In genomic region chr12:40247384-40247783, GRCm38 (mm10) we compare ENCODE assay signal across 18 mouse cellular contexts. TPM values are rescaled to one million over a fixed set of nuclear protein-coding genes. Genes with fewer than 3 reads are reported as not detected.
DNase-seq lines count a peak whose midpoint lies in the region; ATAC-seq lines count a peak whose summit lies in the region.
"Had no signal": no experiment of that assay in that cellular context is flagged by ENCODE, and none has a peak within 500 bp of the region (broad histone marks: within the 10 kb centered on the region; RNA-seq: fewer than 3 reads in every experiment).

No protein-coding gene starts in this region.

- H3K4me2 ChIP-seq in heart, embryonic 11.5 days, result no peak overlapping the region
- 0 out of 2 replicates have a peak overlapping the region, but pooled peaks have one; percentile 15 for H3K4me2 ChIP-seq in liver, embryonic 11.5 days
- H3K4me2 ChIP-seq: embryonic facial prominence, embryonic 15.5 days; kidney, embryonic 15.5 days; limb, embryonic 13.5 days; neural tube, embryonic 13.5 days had no signal

- H3K9ac ChIP-seq in heart, embryonic 11.5 days (ENCODE audit: low read depth, low read length), result no peak overlapping the region
- H3K9ac ChIP-seq in liver, embryonic 11.5 days (ENCODE audit: low read depth, low read length), result no peak overlapping the region
- H3K9ac ChIP-seq: embryonic facial prominence, embryonic 15.5 days; kidney, embryonic 15.5 days; limb, embryonic 13.5 days; neural tube, embryonic 13.5 days had no signal

- H3K36me3 ChIP-seq in heart, embryonic 11.5 days (ENCODE audit: control insufficient read depth, insufficient read depth, low read length), result no peaks in the 10 kb centered on the region
- H3K36me3 ChIP-seq in liver, embryonic 11.5 days (ENCODE audit: control insufficient read depth, insufficient read depth, low read length), result no peaks in the 10 kb centered on the region
- H3K36me3 ChIP-seq: embryonic facial prominence, embryonic 15.5 days; kidney, embryonic 15.5 days; limb, embryonic 13.5 days; neural tube, embryonic 13.5 days had no signal

- 73% methylated on average over 4 of the region's 4 CpGs for whole genome bisulfite sequencing in heart, embryonic 11.5 days (ENCODE audit: insufficient replicate concordance)
- WGBS in liver, embryonic 11.5 days, result 49% methylated on average over 4 of the region's 4 CpGs

- no peak overlapping the region for H3K27ac ChIP-seq in heart, embryonic 11.5 days (ENCODE audit: low read depth, low read length)
- H3K27ac ChIP-seq in liver, embryonic 11.5 days (ENCODE audit: low read depth, low read length), result no peak overlapping the region
- H3K27ac ChIP-seq: embryonic facial prominence, embryonic 15.5 days; kidney, embryonic 15.5 days; left cerebral cortex, adult 2 months; limb, embryonic 13.5 days; neural tube, embryonic 13.5 days had no signal

- no peak overlapping the region for H3K4me3 ChIP-seq in heart, embryonic 11.5 days (ENCODE audit: low read depth, low read length)
- no peak overlapping the region for H3K4me3 ChIP-seq in liver, embryonic 11.5 days (ENCODE audit: low read depth, low read length)
- H3K4me3 ChIP-seq: embryonic facial prominence, embryonic 15.5 days; kidney, embryonic 15.5 days; left cerebral cortex, adult 2 months; limb, embryonic 13.5 days; neural tube, embryonic 13.5 days had no signal

- ATAC-seq in heart, embryonic 11.5 days (replicated peaks; ENCODE audit: insufficient number of reproducible peaks, low FRiP score, low TSS enrichment), result no peak
- ATAC-seq in liver, embryonic 11.5 days (replicated peaks; ENCODE audit: low FRiP score), result no peak

- no peaks in the 10 kb centered on the region for H3K27me3 ChIP-seq in heart, embryonic 11.5 days (ENCODE audit: control insufficient read depth, insufficient read depth, low read length)
- no peaks in the 10 kb centered on the region for H3K27me3 ChIP-seq in liver, embryonic 11.5 days (replicated peaks; ENCODE audit: control insufficient read depth, insufficient read depth, low read length)
- H3K27me3 ChIP-seq: embryonic facial prominence, embryonic 15.5 days; kidney, embryonic 15.5 days; limb, embryonic 13.5 days; neural tube, embryonic 13.5 days had no signal

- peaks cover 9% of the 10 kb centered on the region; the same call in 1 of the 2 replicates for H3K4me1 ChIP-seq in heart, embryonic 11.5 days (ENCODE audit: control insufficient read depth, insufficient read depth, low read length)
- peaks cover 15% of the 10 kb centered on the region; the same call in 1 of the 2 replicates for H3K4me1 ChIP-seq in liver, embryonic 11.5 days (replicated peaks; ENCODE audit: control insufficient read depth, insufficient read depth, low read length)
- H3K4me1 ChIP-seq: embryonic facial prominence, embryonic 15.5 days had no signal

- H3K9me3 ChIP-seq in heart, embryonic 11.5 days (replicated peaks; ENCODE audit: control insufficient read depth, low read length), result no peaks in the 10 kb centered on the region
- no peaks in the 10 kb centered on the region for H3K9me3 ChIP-seq in liver, embryonic 11.5 days (ENCODE audit: control insufficient read depth, low read length)
- H3K9me3 ChIP-seq: embryonic facial prominence, embryonic 15.5 days; kidney, embryonic 15.5 days; limb, embryonic 13.5 days; neural tube, embryonic 13.5 days had no signal

- DNase-seq in heart, adult 11 months, result peak; percentile 55
- DNase-seq in lung, postnatal 25 days (ENCODE audit: low spot score), result peak; percentile 27
- DNase-seq in lung, postnatal 4 days, result no peak
- DNase-seq in liver, embryonic 11.5 days (ENCODE audit: low spot score), result no peak
- peak; percentile 27 for DNase-seq in yolk sac, embryonic 10.5 days (ENCODE audit: low spot score)
- no peak for DNase-seq in T-cell, adult 2 months (ENCODE audit: low spot score)
- DNase-seq in left cerebral cortex, adult 9 months (ENCODE audit: low spot score in 2 of 2), result no peak
- DNase-seq: cerebellum, adult 18-20 months; thymus, adult 2 months had no signal

RNA-seq across cellular contexts. Expression of gene Ifrd1, which starts 0.9 kb away (rescaled TPM):
- 93.6 and 103 TPM in 2 replicates for polyA plus RNA-seq in heart, embryonic 11.5 days (2014; fragmentation: Nextera tagmentation; extraction: Ambion mirVana)
- polyA plus RNA-seq in liver, embryonic 11.5 days (2014; fragmentation: Nextera tagmentation; extraction: Ambion mirVana), result 99.9 and 112 TPM in 2 replicates

RNA-seq across cellular contexts. Expression of gene Lsmem1, which starts 48.1 kb away (rescaled TPM):
- polyA plus RNA-seq in heart, embryonic 11.5 days (2014; fragmentation: Nextera tagmentation; extraction: Ambion mirVana), result 21.4 and 23.9 TPM in 2 replicates
- 0.14 TPM in 2 replicates for polyA plus RNA-seq in liver, embryonic 11.5 days (2014; fragmentation: Nextera tagmentation; extraction: Ambion mirVana)
- polyA plus RNA-seq: adrenal gland, adult 2 months; forebrain, embryonic 11.5 days; gonadal fat pad, adult 2 months had no signal

Comparison
In these comparisons a context has a peak if more than half of its experiments do, and no peak if none do; other contexts are left out.
1. DNase-seq: peak in heart, adult 11 months (single experiment), lung, postnatal 25 days (single experiment) and yolk sac, embryonic 10.5 days (single experiment); none in lung, postnatal 4 days (0 of 2), liver, embryonic 11.5 days (single experiment), T-cell, adult 2 months (single experiment) and left cerebral cortex, adult 9 months (0 of 2).
2. RNA of gene Lsmem1, which starts 48.1 kb away (polyA plus RNA-seq): 21.4 to 23.9 TPM in heart, embryonic 11.5 days; 0.14 TPM in liver, embryonic 11.5 days; every median in the first group is over 10 times any median in the second.